Mouse (Mus musculus): ENCODE results near the gene Akap2. TPM values are rescaled to one million over a fixed set of nuclear protein-coding genes. Genes with fewer than 3 reads are reported as not detected.

Gene Akap2
- polyA plus RNA-seq, 1 experiment from 2014 or later, result 28.2 TPM

GRCm38 (mm10) chr4:57690805-57691204, 26.7 kb upstream of the Akap2 start:
- Histone ChIP-seq H3K9ac (ENCODE audit: low read length) (no peak overlapping the region), H3K4me3 (ENCODE audit: low read depth, low read length) (no peak overlapping the region), H3K4me1 (replicated peaks; ENCODE audit: control insufficient read depth, insufficient read depth, low read length) (no peaks in the 10 kb centered on the region), H3K4me2 (ENCODE audit: low read length) (no peak overlapping the region), H3K36me3 (ENCODE audit: control insufficient read depth, insufficient read depth, low read length) (no peaks in the 10 kb centered on the region), H3K9me3 (ENCODE audit: control insufficient read depth, low read length) (no peaks in the 10 kb centered on the region), H3K27ac (ENCODE audit: low read depth) (no peak overlapping the region), H3K27me3 (replicated peaks; ENCODE audit: control insufficient read depth, insufficient read depth, low read length) (no peaks in the 10 kb centered on the region)
- ATAC-seq (replicated peaks; ENCODE audit: low FRiP score, low TSS enrichment, low read depth) (no peak), DNase-seq (ENCODE audit: low spot score) (no peak)
- 27% methylated on average over 1 of the region's 1 CpGs for WGBS

DNA sequence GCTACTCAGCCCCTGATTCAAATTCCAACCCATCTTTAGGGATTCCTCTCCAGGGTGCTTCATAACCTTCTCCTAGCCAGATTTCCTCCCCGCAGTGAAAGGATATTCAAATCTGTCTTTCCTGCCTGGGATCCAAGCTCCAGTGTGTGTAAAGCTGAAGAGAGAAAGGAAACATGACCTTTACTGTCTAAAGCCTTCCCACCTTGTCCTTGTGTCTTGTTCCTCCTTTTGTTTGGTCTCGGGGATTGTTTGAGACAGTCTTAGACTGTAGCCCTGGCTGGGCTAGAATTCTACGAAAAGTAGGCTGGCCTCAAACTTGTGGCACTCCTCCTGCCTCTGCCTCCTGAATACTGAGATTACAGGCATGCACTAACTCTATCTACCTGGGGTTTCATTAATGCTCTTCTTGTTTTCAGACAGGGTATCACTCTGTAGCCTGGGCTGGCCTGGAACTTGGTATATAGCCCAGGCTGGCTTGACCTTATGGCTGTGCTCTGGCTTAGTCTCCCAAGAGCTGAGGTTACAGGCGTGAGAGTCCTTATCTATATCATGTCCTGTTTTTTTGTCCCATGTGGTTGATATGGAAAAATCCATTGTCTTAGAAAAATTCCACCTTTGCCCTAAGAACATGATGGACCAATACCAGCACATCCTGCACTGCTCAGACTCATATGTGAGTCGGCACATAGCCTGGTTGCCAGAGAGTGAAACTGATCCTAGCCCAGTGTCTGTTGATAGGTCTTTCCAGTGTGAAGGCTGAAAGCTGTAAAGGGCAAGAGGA, 22.9 kb upstream of the Akap2 start:
- H3K4me2 ChIP-seq (ENCODE audit: low read length), result no peak overlapping the region
- H3K4me1 ChIP-seq (replicated peaks; ENCODE audit: control insufficient read depth, insufficient read depth, low read length), result no peaks in the 10 kb centered on the region
- H3K27ac ChIP-seq (ENCODE audit: low read depth), result no peak overlapping the region
- DNase-seq (ENCODE audit: low spot score), result no peak
- ATAC-seq (replicated peaks; ENCODE audit: low FRiP score, low TSS enrichment, low read depth), result no peak
- H3K9me3 ChIP-seq (ENCODE audit: control insufficient read depth, low read length), result no peaks in the 10 kb centered on the region
- WGBS, result 81% methylated on average over 5 of the region's 5 CpGs
- H3K36me3 ChIP-seq (ENCODE audit: control insufficient read depth, insufficient read depth, low read length), result no peaks in the 10 kb centered on the region
- no peak overlapping the region for H3K9ac ChIP-seq (ENCODE audit: low read length)
- H3K27me3 ChIP-seq (replicated peaks; ENCODE audit: control insufficient read depth, insufficient read depth, low read length), result no peaks in the 10 kb centered on the region
- no peak overlapping the region for H3K4me3 ChIP-seq (ENCODE audit: low read depth, low read length)

GRCm38 (mm10) chr4:57696955-57697354, 20.5 kb upstream of the Akap2 start:
- H3K4me2 ChIP-seq (ENCODE audit: low read length), result no peak overlapping the region
- H3K27me3 ChIP-seq (replicated peaks; ENCODE audit: control insufficient read depth, insufficient read depth, low read length), result no peaks in the 10 kb centered on the region
- DNase-seq (ENCODE audit: low spot score) (no peak), ATAC-seq (replicated peaks; ENCODE audit: low FRiP score, low TSS enrichment, low read depth) (no peak)
- H3K27ac ChIP-seq (ENCODE audit: low read depth), result no peak overlapping the region
- no peak overlapping the region for H3K4me3 ChIP-seq (ENCODE audit: low read depth, low read length)
- no peaks in the 10 kb centered on the region for H3K4me1 ChIP-seq (replicated peaks; ENCODE audit: control insufficient read depth, insufficient read depth, low read length)
- no peak overlapping the region for H3K9ac ChIP-seq (ENCODE audit: low read length)
- H3K9me3 ChIP-seq (ENCODE audit: control insufficient read depth, low read length), result no peaks in the 10 kb centered on the region
- 97% methylated on average over 11 of the region's 11 CpGs for WGBS
- no peaks in the 10 kb centered on the region for H3K36me3 ChIP-seq (ENCODE audit: control insufficient read depth, insufficient read depth, low read length)

DNA sequence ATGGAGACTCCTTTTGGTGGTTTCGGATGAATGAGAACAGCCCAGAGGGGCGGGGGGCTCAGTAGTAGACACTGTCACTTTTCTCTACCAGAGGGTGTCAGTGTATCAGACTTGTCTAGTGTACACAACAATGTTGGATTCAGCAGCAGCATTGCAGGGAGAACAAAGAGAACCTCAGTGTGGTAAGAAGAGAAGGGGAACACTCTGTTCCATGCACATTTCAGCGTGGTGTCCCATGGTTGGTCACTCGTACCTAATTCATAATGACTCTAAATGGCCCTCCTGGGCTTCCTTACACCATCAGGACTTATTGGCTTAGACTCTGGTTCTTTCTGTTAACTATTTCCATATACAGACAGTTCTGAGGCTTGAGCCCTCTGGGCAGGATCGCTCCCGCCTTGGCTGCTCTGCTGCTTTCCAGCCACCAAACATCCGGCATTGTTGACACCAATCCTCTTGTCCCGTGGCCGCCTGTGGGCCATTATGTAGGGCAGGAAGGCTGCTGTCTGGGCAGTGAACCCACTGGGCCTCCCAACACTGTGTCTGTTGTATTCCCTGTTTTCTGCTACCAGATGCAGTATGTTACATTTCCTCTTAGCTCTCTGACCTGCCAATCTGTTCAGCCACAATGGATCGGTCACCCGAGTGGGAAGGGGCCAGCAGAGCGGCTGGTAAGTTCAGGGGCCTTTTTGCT, 19.4 kb upstream of the Akap2 start:
- 81% methylated on average over 12 of the region's 12 CpGs for WGBS
- no peak overlapping the region for H3K4me2 ChIP-seq (ENCODE audit: low read length)
- no peaks in the 10 kb centered on the region for H3K4me1 ChIP-seq (replicated peaks; ENCODE audit: control insufficient read depth, insufficient read depth, low read length)
- H3K9me3 ChIP-seq (ENCODE audit: control insufficient read depth, low read length), result no peaks in the 10 kb centered on the region
- ATAC-seq (replicated peaks; ENCODE audit: low FRiP score, low TSS enrichment, low read depth) (no peak), DNase-seq (ENCODE audit: low spot score) (no peak)
- H3K9ac ChIP-seq (ENCODE audit: low read length), result no peak overlapping the region
- H3K36me3 ChIP-seq (ENCODE audit: control insufficient read depth, insufficient read depth, low read length), result no peaks in the 10 kb centered on the region
- no peak overlapping the region for H3K4me3 ChIP-seq (ENCODE audit: low read depth, low read length)
- H3K27me3 ChIP-seq (replicated peaks; ENCODE audit: control insufficient read depth, insufficient read depth, low read length), result no peaks in the 10 kb centered on the region
- no peak overlapping the region for H3K27ac ChIP-seq (ENCODE audit: low read depth)

DNA sequence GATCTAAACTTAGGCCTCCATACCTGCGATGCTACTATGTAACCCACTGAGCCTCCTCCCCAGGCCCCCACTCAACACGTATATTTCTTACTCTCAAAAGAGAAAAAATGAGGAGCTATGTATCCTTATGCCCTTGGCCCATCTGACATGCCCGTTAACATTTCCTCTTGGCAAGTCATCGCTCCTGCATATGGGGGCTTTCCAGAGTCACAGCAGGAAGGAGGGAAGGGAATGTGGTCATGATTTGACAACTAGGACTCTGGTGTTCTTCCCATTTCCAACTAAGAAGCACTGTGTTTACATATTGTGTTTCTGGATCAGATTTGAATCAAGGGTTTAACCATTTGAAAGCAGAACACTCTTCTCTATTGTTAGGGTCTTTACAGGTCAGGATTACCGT, 15.9 kb upstream of the Akap2 start:
- Histone ChIP-seq H3K9ac (ENCODE audit: low read length) (no peak overlapping the region), H3K4me2 (ENCODE audit: low read length) (no peak overlapping the region), H3K36me3 (ENCODE audit: control insufficient read depth, insufficient read depth, low read length) (no peaks in the 10 kb centered on the region), H3K4me3 (ENCODE audit: low read depth, low read length) (no peak overlapping the region), H3K27me3 (replicated peaks; ENCODE audit: control insufficient read depth, insufficient read depth, low read length) (no peaks in the 10 kb centered on the region), H3K4me1 (replicated peaks; ENCODE audit: control insufficient read depth, insufficient read depth, low read length) (no peaks in the 10 kb centered on the region), H3K27ac (ENCODE audit: low read depth) (no peak overlapping the region), H3K9me3 (ENCODE audit: control insufficient read depth, low read length) (no peaks in the 10 kb centered on the region)
- ATAC-seq (replicated peaks; ENCODE audit: low FRiP score, low TSS enrichment, low read depth) (no peak), DNase-seq (ENCODE audit: low spot score) (no peak)
- WGBS, result 78% methylated on average over 5 of the region's 5 CpGs

DNA sequence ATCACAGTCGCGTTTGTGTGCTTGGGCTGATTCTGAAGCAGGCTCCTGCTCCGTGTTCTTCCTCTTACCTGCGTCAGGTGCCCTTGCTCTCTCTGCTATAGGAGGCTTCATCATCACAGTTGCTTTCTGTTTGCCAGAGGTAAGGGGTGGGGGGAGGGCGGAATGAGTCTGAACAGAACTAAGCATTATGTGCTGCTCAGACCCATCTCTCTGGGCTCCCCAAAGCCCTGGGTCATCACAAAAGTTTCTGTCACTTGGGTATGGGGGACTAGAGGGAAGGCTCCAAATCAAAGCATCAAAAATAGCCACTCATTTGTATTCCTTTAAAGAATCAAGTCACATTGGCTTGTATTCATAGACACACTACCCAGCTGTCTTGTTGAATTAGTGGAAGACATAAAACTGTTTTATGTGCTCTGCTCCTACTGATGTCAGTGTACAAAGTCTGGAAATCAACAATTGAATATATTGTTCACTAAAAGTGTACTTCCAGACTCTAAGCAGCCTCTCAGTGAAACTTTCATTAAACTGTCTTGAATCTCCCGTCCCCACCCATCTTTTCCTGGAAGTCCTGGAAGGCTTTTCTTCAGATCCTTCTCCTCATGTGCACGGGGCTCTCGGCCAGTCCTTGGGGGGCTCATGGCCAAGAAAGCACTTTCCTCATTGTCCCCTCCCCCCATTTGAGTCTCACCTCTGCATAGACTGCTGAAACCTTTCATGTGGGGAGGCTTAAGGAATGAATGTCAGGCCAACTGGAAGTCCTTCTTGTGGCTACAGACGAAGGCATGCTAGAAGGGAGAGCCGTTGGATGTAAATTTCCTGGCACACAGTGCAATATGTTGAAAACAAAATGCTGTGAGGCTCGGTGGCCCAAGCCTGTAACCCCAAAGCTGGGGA, 13.6 kb upstream of the Akap2 start:
- Histone ChIP-seq H3K36me3 (ENCODE audit: control insufficient read depth, insufficient read depth, low read length) (no peaks in the 10 kb centered on the region), H3K9ac (ENCODE audit: low read length) (no peak overlapping the region), H3K27me3 (replicated peaks; ENCODE audit: control insufficient read depth, insufficient read depth, low read length) (no peaks in the 10 kb centered on the region), H3K27ac (ENCODE audit: low read depth) (no peak overlapping the region), H3K4me1 (replicated peaks; ENCODE audit: control insufficient read depth, insufficient read depth, low read length) (no peaks in the 10 kb centered on the region), H3K4me3 (ENCODE audit: low read depth, low read length) (no peak overlapping the region), H3K9me3 (ENCODE audit: control insufficient read depth, low read length) (no peaks in the 10 kb centered on the region), H3K4me2 (ENCODE audit: low read length) (no peak overlapping the region)
- DNase-seq (ENCODE audit: low spot score), result no peak
- no peak for ATAC-seq (replicated peaks; ENCODE audit: low FRiP score, low TSS enrichment, low read depth)
- WGBS, result 72% methylated on average over 11 of the region's 11 CpGs

- WGBS, result 97% methylated on average over 7 of the region's 7 CpGs
- ATAC-seq (replicated peaks; ENCODE audit: low FRiP score, low TSS enrichment, low read depth), result no peak
- no peaks in the 10 kb centered on the region for H3K36me3 ChIP-seq (ENCODE audit: control insufficient read depth, insufficient read depth, low read length)
These were observed 12.9 kb upstream of the Akap2 start for GRCm38 (mm10) chr4:57704575-57704974.

GRCm38 (mm10) chr4:57715849-57716248, 1.6 kb upstream of the Akap2 start:
- ATAC-seq (replicated peaks; ENCODE audit: low FRiP score, low TSS enrichment, low read depth), result no peak
- no peaks in the 10 kb centered on the region for H3K9me3 ChIP-seq (ENCODE audit: control insufficient read depth, low read length)
- no peaks in the 10 kb centered on the region for H3K27me3 ChIP-seq (replicated peaks; ENCODE audit: control insufficient read depth, insufficient read depth, low read length)
- no peaks in the 10 kb centered on the region; the same call in 1 of the 2 replicates for H3K4me1 ChIP-seq (replicated peaks; ENCODE audit: control insufficient read depth, insufficient read depth, low read length)
- no peak for DNase-seq (ENCODE audit: low spot score)
- H3K36me3 ChIP-seq (ENCODE audit: control insufficient read depth, insufficient read depth, low read length), result no peaks in the 10 kb centered on the region
- H3K27ac ChIP-seq (ENCODE audit: low read depth), result no peak overlapping the region
- no peak overlapping the region for H3K4me3 ChIP-seq (ENCODE audit: low read depth, low read length)
- H3K9ac ChIP-seq (ENCODE audit: low read length), result no peak overlapping the region
- no peak overlapping the region for H3K4me2 ChIP-seq (ENCODE audit: low read length)

More at GRCm38 (mm10) chr4:57704575-57704974, 12.9 kb upstream of the Akap2 start:
- Histone ChIP-seq H3K27ac (ENCODE audit: low read depth) (no peak overlapping the region), H3K27me3 (replicated peaks; ENCODE audit: control insufficient read depth, insufficient read depth, low read length) (no peaks in the 10 kb centered on the region), H3K4me1 (replicated peaks; ENCODE audit: control insufficient read depth, insufficient read depth, low read length) (no peaks in the 10 kb centered on the region), H3K9ac (ENCODE audit: low read length) (no peak overlapping the region), H3K4me2 (ENCODE audit: low read length) (no peak overlapping the region), H3K4me3 (ENCODE audit: low read depth, low read length) (no peak overlapping the region), H3K9me3 (ENCODE audit: control insufficient read depth, low read length) (no peaks in the 10 kb centered on the region)
- no peak for DNase-seq (ENCODE audit: low spot score)

All from intestine, embryonic 14.5 days (tissue).